Mouse (Mus musculus): Measurements from ENCODE around the gene Alg10b.
"Not testable (repeated sequence)": the region's sequence is repeated elsewhere in the genome, so short reads cannot be mapped to it uniquely, and the experiment has no call there.

The Alg10b gene

DNA sequence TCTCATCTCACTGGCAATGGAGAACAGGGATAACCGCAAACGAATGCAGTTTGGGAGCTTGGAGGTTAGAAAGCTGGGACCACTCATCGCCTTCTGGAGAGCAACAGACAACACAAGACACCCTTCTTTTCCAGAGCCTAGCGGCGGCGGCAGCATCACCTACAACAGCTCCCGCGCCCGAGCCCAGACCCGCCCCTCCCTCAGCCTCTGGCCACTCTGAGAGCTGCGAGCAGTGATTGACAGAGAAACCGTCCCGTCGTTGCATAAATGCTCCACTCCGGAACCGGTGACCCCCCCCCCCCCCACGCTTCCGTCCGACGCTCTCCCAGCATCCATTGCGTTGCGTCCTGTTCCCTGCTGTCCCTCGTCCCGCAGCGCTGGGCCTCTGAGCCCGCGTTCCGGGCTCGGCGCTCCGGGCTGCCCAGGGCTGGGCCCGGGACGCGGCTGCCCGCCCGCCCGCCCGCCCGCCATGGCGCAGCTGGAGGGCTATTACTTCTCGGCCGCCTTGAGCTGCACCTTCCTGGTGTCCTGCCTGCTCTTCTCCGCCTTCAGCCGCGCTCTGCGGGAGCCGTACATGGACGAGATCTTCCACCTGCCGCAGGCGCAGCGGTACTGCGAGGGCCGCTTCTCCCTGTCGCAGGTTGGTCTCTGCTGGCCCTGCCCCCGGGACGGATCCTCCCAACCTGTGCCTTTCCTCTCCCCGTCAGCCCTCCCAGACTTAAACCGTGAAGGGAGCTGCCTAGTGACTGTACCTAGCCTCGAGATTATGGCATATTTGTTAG is at the start of gene Alg10b:
TSS of gene Alg10b (plus strand) at position 343 of the 782 bp plus-strand sequence.
- DNase-seq: peak; percentile 79

DNA sequence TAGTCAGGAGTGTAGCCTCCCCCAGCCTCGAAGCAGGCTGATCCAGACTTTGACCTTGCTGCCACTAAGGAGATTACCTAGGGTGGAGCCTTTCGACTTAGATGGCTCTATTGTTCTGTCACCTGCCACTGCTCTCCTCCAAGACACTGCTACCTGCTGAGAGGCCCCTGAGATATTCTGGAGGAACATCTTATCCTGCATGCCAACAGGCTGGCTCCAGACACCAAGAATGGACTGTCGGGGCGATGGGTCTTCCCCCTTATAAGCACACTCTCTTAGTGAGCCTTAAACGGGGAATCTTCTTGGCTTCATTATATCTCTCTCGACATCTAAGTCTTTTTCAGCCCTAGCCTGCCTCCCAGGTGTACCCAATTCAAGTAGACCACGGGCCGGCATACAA is 41.0 kb upstream of the Alg10b start:
- DNase-seq: not testable (repeated sequence)

DNA sequence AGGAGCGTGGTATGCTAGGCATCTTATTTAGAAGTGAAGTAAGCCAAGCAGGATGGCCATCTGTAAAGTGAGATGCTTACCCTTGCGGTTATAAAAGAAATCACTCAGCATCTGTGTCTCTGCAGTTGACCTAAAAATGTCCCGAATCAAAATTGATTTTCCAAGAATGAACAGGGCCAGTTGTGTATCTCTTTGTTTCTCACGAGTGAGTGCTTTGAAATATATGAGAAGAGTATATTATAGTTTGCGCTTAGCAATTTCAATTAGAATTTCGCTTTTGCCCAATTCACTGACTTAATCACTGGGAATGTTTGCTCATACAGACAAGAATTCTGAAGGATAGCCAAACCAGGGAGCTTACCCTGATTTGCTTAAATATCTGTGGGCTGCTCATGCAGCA is 40.6 kb upstream of the Alg10b start:
- DNase-seq: no peak

DNA sequence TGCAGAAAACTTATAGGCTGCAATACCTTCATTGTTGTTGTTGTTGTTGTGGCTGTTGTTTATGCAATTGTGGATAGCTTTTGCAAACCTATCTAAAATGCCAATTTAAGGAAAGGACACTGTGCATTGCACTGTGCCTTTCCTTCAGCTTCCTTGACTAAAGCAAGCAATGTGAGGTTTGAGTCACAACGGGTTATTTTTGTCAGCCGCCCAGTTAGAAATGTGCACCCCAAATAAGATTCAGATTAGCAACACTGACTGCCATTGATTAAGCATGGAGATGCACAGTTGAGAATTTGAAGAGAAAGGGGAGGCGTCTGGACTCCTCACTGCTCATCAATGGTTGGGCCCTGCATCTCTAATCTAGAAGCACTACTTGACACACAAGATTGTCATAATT is 39.4 kb upstream of the Alg10b start:
- DNase-seq: no peak

DNA sequence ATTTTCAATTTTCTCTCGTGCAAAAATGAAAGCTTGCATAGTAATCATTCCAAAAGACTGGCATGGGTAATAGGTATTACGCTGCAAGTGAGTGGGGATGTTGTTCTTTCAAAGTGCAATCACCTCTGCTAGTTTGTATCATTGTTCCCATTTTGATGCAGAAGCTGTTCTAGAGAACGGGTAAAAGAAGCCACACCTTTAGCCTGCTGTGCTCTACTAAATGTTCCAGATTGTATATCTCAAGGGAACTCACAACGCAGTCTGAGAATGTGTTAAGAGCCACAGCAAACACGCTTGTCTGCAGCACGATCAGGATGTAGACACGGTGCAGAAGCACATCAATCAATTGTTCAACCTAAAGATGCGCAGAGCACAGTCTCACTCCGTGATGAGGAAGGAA is 34.6 kb upstream of the Alg10b start:
- no peak for DNase-seq

DNA sequence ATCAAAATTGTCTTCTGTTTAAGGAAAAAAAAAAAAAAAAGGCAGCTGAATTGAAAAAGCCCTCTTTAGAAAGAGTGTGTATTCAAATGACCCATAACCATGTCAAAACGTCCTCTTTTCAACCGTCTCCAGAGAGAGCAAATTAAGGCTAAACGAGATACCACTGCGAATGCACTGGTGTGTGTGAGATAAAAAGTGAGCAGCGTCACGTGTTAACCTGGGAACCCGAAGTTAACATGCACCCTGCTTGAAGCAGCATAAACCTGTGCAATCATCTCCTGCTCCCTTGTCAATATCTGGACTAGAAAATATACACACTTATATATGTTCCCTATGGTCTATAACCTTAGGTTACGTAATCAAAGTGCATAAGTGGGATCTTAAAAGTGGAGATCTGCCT is 10.2 kb upstream of the Alg10b start:
- no peak for DNase-seq

DNA sequence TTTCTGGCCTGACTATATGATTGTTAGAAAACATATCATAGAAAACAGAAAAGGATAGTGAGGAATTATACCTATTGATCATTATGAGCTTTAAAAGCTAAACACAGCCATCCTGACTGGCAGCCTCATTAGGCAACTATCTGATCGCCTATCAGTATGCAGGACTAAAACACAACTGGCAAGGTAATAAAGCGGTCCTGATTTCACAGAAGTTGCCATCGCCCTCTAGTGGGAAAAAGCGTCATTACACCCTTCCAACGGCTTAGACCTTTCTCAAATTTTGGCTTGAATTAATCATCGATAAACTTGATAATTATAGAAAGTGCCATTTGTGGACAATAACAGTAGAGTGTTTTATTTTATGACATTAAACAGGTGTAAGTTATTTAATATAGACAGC is 9.2 kb upstream of the Alg10b start:
- peak; percentile 61 for DNase-seq

DNA sequence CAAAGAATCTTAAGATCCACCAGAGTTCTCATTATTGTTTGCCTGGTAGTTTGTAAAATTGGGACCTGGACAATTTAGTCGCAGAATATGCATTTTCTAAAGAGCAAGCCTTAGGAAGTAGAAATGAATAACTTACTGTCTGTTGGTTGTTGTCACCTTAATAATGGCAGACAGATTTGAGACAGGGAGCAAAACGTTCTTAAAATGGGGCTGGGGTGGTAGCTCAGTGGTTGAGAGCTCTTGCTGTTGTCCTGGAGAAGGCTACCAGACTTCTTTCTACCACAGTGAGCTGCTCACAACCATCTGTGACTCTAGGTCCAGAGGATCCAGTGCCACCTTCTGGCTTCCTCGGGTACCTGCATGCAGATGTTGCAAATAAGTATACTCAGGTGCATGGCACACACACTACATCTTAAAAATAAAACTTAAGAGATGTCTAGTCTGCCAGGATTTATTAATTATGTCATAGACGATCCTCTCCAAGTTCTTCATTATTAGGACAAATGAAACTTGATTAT is 1.0 kb downstream of the Alg10b start:
- DNase-seq: peak; percentile 38

DNA sequence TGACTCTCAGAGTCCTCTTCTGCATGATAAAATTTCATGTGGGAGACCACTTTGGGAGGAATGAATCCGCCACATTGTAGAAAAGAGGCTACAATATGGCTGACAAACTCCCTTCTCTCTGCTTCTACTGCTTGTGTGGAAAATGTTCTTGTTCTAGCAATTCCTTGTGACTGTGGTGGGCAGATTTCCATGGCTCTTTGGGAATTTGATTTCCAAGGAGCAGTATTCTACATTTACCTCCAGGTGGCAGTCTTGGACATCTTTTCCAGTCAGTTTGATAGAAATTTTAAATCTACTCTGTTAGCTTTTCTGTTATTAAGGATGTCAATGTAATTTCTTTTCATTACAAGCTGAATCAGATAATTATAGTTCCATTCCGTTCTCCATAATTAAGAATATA is 13.5 kb downstream of the Alg10b start:
- peak; percentile 19 for DNase-seq

DNA sequence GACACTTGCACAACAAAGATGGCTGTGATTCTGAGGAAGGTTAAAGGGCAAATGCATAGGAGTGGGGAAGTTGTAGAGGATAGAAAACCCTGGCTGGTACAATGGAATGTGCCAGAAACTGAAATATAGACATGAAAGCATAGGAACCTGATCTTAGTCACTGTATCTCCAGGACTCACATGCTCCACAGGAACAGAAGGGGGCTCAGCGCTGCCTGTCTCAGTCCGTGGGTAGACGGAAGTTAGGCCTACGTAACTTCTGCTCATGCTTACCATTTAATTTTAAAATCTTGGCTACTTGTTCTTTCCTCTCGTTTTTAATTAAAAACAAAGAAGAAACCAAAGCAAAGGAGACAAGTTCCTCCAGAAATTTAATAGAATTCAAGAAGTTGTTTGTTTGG is 20.0 kb downstream of the Alg10b start:
- DNase-seq: no peak

DNA sequence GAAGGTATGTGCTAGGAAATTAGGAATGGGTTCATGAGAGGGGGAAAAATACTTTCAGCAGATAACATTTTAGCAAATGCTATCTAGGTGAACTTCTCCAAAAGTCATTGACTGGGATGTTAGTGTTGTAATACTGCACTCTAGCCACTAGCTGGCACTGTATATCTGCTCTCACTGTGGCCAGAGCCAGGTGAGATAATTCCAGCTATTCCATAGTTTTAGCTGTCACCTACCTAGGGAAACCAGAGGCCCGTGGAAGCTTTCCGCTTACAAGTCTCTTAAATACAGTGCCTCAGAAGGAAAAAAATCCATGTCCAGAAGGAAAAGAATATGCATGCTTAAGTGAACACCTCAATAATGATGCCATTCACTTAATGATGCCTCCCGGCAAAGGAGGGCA is 25.6 kb downstream of the Alg10b start:
- peak; percentile 14 for DNase-seq

DNA sequence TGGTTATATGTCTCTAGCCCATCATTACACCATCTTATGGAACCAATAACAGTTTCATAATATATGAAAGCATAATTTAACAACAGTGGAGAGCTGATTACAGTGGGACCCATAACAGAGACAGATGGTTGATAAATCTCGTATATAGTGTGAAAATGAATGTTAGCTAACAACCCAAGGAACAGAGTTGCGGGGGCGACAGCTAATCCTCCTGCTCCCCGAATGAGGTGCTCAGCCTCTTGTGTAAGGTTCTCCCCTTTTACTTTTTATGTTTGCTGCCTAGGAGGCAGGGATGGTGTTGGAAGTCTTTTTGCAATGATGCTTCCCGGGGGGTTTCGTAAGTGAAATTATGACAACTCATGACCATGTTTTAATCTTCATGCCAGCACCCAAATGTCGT is 58.8 kb downstream of the Alg10b start:
- no peak for DNase-seq
